Mouse (Mus musculus) lung, adult 2 months (tissue): ENCODE results near the gene Mast4.

Experiments used
- CTCF ChIP-seq: fragments of 200-500 bp; IDR thresholded peaks from 2 replicates; pipeline ENCODE4 v1.5.1; 2011; ENCODE audit warnings: mild to moderate bottlenecking, low read length, control low read depth; ENCODE audit not compliant: insufficient read depth
- POLR2A ChIP-seq: fragments of 200-500 bp; IDR thresholded peaks from 2 replicates; pipeline ENCODE4 v1.6.1; 2011; ENCODE audit warnings: low read depth, mild to moderate bottlenecking, control low read depth, low read length, borderline replicate concordance; ENCODE audit errors: extremely low read depth

DNA sequence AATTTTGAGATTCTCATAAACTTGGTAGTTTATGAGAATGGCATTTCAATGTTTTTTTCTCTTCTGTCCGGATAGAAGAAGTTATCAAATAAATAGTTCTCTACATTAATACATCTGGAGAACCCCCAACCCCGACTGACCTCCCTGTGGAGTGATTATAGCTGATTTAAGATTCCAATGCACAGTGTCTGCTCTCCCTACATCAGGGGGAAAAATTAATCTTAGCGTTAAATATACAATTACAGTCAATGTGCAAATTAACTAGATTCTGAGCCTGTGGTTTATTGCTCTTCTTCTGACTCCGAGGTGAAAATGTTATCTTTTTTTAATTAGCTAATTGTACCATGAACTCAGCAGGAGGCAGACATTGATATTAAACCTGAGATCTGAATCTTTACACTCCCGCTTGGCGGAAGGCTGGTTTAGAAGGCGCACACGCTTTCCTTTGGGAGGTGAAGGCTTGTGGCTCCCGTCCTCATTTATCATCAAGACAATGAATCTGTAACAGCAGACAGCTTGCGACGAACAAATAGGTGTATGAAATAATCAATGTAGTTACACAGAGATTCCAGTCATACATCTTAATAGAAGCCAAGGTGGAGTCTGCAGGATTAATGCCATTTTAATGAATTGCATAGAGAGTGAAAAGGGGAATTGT lies 274.2 kb downstream of the Mast4 start:
- no peak for TF ChIP-seq CTCF
- no peak for TF ChIP-seq POLR2A
